Mouse (Mus musculus) limb, embryonic 14.5 days (tissue): ENCODE results near the gene Tesmin. TPM values are rescaled to one million over a fixed set of nuclear protein-coding genes. Genes with fewer than 3 reads are reported as not detected.

ENCODE experiments used
- ATAC-seq: fragments of 200-750 bp; cut with Nextera tagmentation; 2 replicates; pipeline ENCODE4 v1.8.0; 2017; ENCODE audit warnings: low read depth, moderate number of reproducible peaks, moderate TSS enrichment; ENCODE audit not compliant: low FRiP score
- DNase-seq: peaks from one replicate; pipeline ENCODE4 v3.0.0-alpha.2; 2015; ENCODE audit warnings: low spot score
- H3K27ac ChIP-seq: fragments of 300-500 bp; sonication (generic); replicated peaks from 2 replicates; pipeline ENCODE4 v1.5.1; 2014; ENCODE audit warnings: low read depth, mild to moderate bottlenecking, low read length, moderate library complexity, mixed read lengths
- H3K27me3 ChIP-seq: fragments of 300-500 bp; sonication (generic); 2 replicates; pipeline ENCODE4 v1.6.1; 2014; ENCODE audit warnings: low read length, mixed read lengths; ENCODE audit not compliant: control insufficient read depth, insufficient read depth
- H3K36me3 ChIP-seq: fragments of 300-500 bp; sonication (generic); 2 replicates; pipeline ENCODE4 v1.6.1; 2014; ENCODE audit warnings: mild to moderate bottlenecking, low read length, moderate library complexity, mixed read lengths; ENCODE audit not compliant: control insufficient read depth, insufficient read depth
- H3K4me1 ChIP-seq: fragments of 300-500 bp; sonication (generic); 2 replicates; pipeline ENCODE4 v1.6.1; 2014; ENCODE audit warnings: antibody characterized with exemption, low read length, mixed read lengths; ENCODE audit not compliant: control insufficient read depth, insufficient read depth
- H3K4me2 ChIP-seq: fragments of 300-500 bp; sonication (generic); replicated peaks from 2 replicates; pipeline ENCODE4 v1.6.1; 2014; ENCODE audit warnings: low read depth, mild to moderate bottlenecking, low read length, moderate library complexity; ENCODE audit not compliant: severe bottlenecking
- H3K4me3 ChIP-seq: fragments of 300-500 bp; sonication (generic); replicated peaks from 2 replicates; pipeline ENCODE4 v1.5.1; 2014; ENCODE audit warnings: low read length
- H3K9ac ChIP-seq: fragments of 300-500 bp; sonication (generic); 2 replicates; pipeline ENCODE4 v1.6.1; 2014; ENCODE audit warnings: mild to moderate bottlenecking, low read depth, low read length, moderate library complexity; ENCODE audit not compliant: severe bottlenecking
- H3K9me3 ChIP-seq: fragments of 300-500 bp; sonication (generic); 2 replicates; pipeline ENCODE4 v1.6.1; 2016; ENCODE audit warnings: low read length; ENCODE audit not compliant: control insufficient read depth
- POLR2A ChIP-seq: fragments of 200-500 bp; IDR thresholded peaks from 2 replicates; pipeline ENCODE4 v1.8.0; 2012; ENCODE audit warnings: inconsistent platforms, mild to moderate bottlenecking, moderate library complexity, borderline replicate concordance; ENCODE audit not compliant: insufficient read depth, insufficient read length; ENCODE audit errors: extremely low read depth
- WGBS: fragments of 180-500 bp; shearing (Covaris S2); extraction: QIAGEN DNeasy Blood & Tissue Kit; methylation state at CpG from one replicate; pipeline ENCODE4 v1.1.7; 2014; 5-methylcytosine and 5-hydroxymethylcytosine counted together
- polyA plus RNA-seq, 2 experiments: library from polyadenylated mRNA; depleted of rRNA in 1 of 2; stranded (reverse) in 1 of 2; unstranded in 1 of 2; fragments of >200 nt; fragmentation: Nextera tagmentation in 1 of 2; extraction: Ambion mirVana in 1 of 2; gene quantifications; 2 replicates each; pipeline versions ENCODE4 v1.2.1 to v1.2.3; 2012 to 2014

Gene Tesmin
- polyA plus RNA-seq, 2 experiments = 0.29 to 0.34 TPM

DNA sequence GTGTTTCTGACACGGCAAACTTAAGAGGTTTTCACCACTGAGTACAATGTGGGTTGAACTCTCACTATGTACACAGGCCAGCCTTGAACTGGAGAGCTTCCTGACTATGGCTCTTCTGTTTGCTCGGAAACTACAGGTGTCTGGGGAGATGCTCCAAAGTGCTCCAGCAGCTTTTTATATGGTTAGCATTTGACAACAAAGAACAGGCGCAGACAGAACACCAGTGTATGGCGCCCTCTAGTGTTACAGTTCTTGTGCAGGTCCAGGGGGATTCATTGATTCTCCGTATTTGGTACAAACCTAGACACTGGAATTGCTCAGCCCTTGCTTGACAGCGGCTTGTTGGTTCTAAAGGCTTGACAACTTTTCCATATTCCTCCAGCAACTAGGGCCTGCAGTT lies 62.5 kb downstream of the Tesmin start:
- H3K9me3 ChIP-seq = no peaks in the 10 kb centered on the region
- no peak overlapping the region for H3K4me3 ChIP-seq
- TF ChIP-seq POLR2A = no peak
- H3K27me3 ChIP-seq = no peaks in the 10 kb centered on the region
- H3K36me3 ChIP-seq = peaks cover 33% of the 10 kb centered on the region
- H3K4me2 ChIP-seq = no peak overlapping the region
- DNase-seq = peak; percentile 90
- peak; percentile 75 for ATAC-seq
- 26% methylated on average over 6 of the region's 6 CpGs for whole genome bisulfite sequencing
- no peak overlapping the region for H3K9ac ChIP-seq
- H3K27ac ChIP-seq = no peak overlapping the region
- no peaks in the 10 kb centered on the region for H3K4me1 ChIP-seq

DNA sequence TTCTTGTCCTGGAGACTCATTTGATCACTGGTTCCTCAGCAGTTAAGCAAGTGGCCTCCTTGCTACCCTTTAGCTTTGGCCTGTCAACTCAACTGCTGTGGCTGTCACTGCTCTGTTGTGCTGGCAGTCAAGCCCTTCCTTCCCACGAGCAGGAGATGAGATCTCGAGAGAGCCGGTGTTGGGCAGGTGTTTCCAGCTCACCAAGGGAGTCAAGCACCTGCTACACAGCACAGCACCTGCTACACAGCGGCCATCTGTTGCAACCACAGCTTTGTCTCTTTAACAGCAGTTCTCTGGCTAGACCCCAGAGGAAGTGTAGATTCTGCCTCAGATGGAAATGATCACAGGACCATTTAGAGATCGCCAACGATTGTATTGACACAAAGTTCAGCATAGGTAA lies 63.0 kb downstream of the Tesmin start:
- no peak overlapping the region for H3K27ac ChIP-seq
- TF ChIP-seq POLR2A = no peak
- no peak overlapping the region for H3K4me2 ChIP-seq
- H3K4me1 ChIP-seq = no peaks in the 10 kb centered on the region
- H3K36me3 ChIP-seq = peaks cover 37% of the 10 kb centered on the region
- H3K27me3 ChIP-seq = no peaks in the 10 kb centered on the region
- DNase-seq = no peak
- 44% methylated on average over 6 of the region's 6 CpGs for WGBS
- H3K9ac ChIP-seq = no peak overlapping the region
- no peak overlapping the region for H3K4me3 ChIP-seq
- no peaks in the 10 kb centered on the region for H3K9me3 ChIP-seq
- no peak for ATAC-seq

Other genes starting within 250 kb of the Tesmin start
- gene Mrpl21, start 106.0 kb upstream of the Tesmin start, polyA plus RNA-seq (2012; rRNA removed) = 59.5 and 68.8 TPM in 2 replicates
- gene Mrpl21, start 106.0 kb upstream of the Tesmin start, polyA plus RNA-seq (2014; fragmentation: Nextera tagmentation; extraction: Ambion mirVana) = 124 and 126 TPM in 2 replicates
- gene Ighmbp2, start 105.8 kb upstream of the Tesmin start, polyA plus RNA-seq (2012; rRNA removed) = 9.9 and 13.5 TPM in 2 replicates
- gene Ighmbp2, start 105.8 kb upstream of the Tesmin start, polyA plus RNA-seq (2014; fragmentation: Nextera tagmentation; extraction: Ambion mirVana) = 9.5 and 9.9 TPM in 2 replicates
- 20.3 and 24.4 TPM in 2 replicates for gene Cpt1a, start 66.5 kb upstream of the Tesmin start, polyA plus RNA-seq (2012; rRNA removed)
- gene Cpt1a, start 66.5 kb upstream of the Tesmin start, polyA plus RNA-seq (2014; fragmentation: Nextera tagmentation; extraction: Ambion mirVana) = 21.7 and 22.5 TPM in 2 replicates
- 0.88 and 1.2 TPM in 2 replicates for gene Gal, start 25.7 kb downstream of the Tesmin start, polyA plus RNA-seq (2012; rRNA removed)
- gene Gal, start 25.7 kb downstream of the Tesmin start, polyA plus RNA-seq (2014; fragmentation: Nextera tagmentation; extraction: Ambion mirVana) = 1.1 and 1.2 TPM in 2 replicates
- 78.7 and 80.4 TPM in 2 replicates for gene Ppp6r3, start 186.9 kb downstream of the Tesmin start, polyA plus RNA-seq (2012; rRNA removed)
- gene Ppp6r3, start 186.9 kb downstream of the Tesmin start, polyA plus RNA-seq (2014; fragmentation: Nextera tagmentation; extraction: Ambion mirVana) = 61.3 and 66.1 TPM in 2 replicates